Mouse (Mus musculus): Measurements from ENCODE around the gene Cntn6.

- TF ChIP-seq CTCF (IDR thresholded peaks at IDR 0.05; ENCODE audit: low read depth) (no peak), EP300 (IDR thresholded peaks at IDR 0.05; ENCODE audit: low read depth) (no peak)
Measured at GRCm38 (mm10) chr6:104815610-104816009, 323.0 kb downstream of the Cntn6 start.

Data from liver, postnatal 0 days (tissue).